In genomic region chr12:55536537-55537135, GRCm38 (mm10) we compare ENCODE assay signal across 10 mouse cellular contexts. TPM values are rescaled to one million over a fixed set of nuclear protein-coding genes. Genes with fewer than 3 reads are reported as not detected.
DNase-seq lines count a peak whose midpoint lies in the region; ATAC-seq and TF ChIP-seq lines count a peak whose summit lies in the region.
"Had no signal": no experiment of that assay in that cellular context is flagged by ENCODE, and none has a peak within 500 bp of the region (broad histone marks: within the 10 kb centered on the region; RNA-seq: fewer than 3 reads in every experiment).

No protein-coding gene starts in this region.

- TF ChIP-seq POLR2A in limb, embryonic 14.5 days (IDR thresholded peaks at IDR 0.05; ENCODE audit: borderline replicate concordance, extremely low read depth, insufficient read depth, insufficient read length): no peak

- no peak overlapping the region for H3K27ac ChIP-seq in forebrain, embryonic 10.5 days
- H3K27ac ChIP-seq in limb, embryonic 14.5 days (replicated peaks; ENCODE audit: low read depth, low read length): no peak overlapping the region
- H3K27ac ChIP-seq in stomach, postnatal 0 days (replicated peaks): no peak overlapping the region
- H3K27ac ChIP-seq: embryonic facial prominence, embryonic 12.5 days; limb, embryonic 13.5 days had no signal

- DNase-seq in ovary, postnatal 36 days (ENCODE audit: low spot score): peak; percentile 11
- no peak for DNase-seq in ovary, adult 18-20 months (ENCODE audit: low spot score)
- peak; percentile 49 for DNase-seq in forebrain, embryonic 10.5 days (ENCODE audit: extremely low spot score, low spot score)
- DNase-seq in limb, embryonic 14.5 days (ENCODE audit: low spot score): peak; percentile 33
- peak; percentile 24 for DNase-seq in stomach, postnatal 0 days (ENCODE audit: low spot score)
- no peak for DNase-seq in spleen, postnatal 14 days (ENCODE audit: low spot score in 2 of 2)

- ATAC-seq in limb, embryonic 14.5 days (ENCODE audit: low FRiP score, low read depth): no peak
- ATAC-seq in stomach, postnatal 0 days (ENCODE audit: low FRiP score, low TSS enrichment): no peak
- no peak for ATAC-seq in inflammation-experienced regulatory T-cells, adult 6 months
- ATAC-seq: Patski had no signal

- peaks cover 32% of the 10 kb centered on the region for H3K4me1 ChIP-seq in forebrain, embryonic 10.5 days
- H3K4me1 ChIP-seq in limb, embryonic 14.5 days (ENCODE audit: control insufficient read depth, insufficient read depth, low read length): no peaks in the 10 kb centered on the region
- H3K4me1 ChIP-seq in stomach, postnatal 0 days (replicated peaks; ENCODE audit: control insufficient read depth, insufficient read depth): no peaks in the 10 kb centered on the region
- H3K4me1 ChIP-seq: embryonic facial prominence, embryonic 12.5 days; limb, embryonic 13.5 days had no signal

- 6% methylated on average over 14 of the region's 14 CpGs for WGBS in forebrain, embryonic 10.5 days
- WGBS in limb, embryonic 14.5 days: 3% methylated on average over 14 of the region's 14 CpGs
- WGBS in stomach, postnatal 0 days: 6% methylated on average over 14 of the region's 14 CpGs

- TF ChIP-seq EP300 in stomach, postnatal 0 days (optimal IDR thresholded peaks at IDR 0.05): no peak

- H3K4me2 ChIP-seq in limb, embryonic 14.5 days (replicated peaks; ENCODE audit: low read depth, low read length, severe bottlenecking): no peak overlapping the region
- H3K4me2 ChIP-seq in stomach, postnatal 0 days (replicated peaks; ENCODE audit: low read depth): no peak overlapping the region
- H3K4me2 ChIP-seq: embryonic facial prominence, embryonic 12.5 days; limb, embryonic 13.5 days had no signal

- H3K9ac ChIP-seq in limb, embryonic 14.5 days (ENCODE audit: low read depth, low read length, severe bottlenecking): no peak overlapping the region
- H3K9ac ChIP-seq in stomach, postnatal 0 days (ENCODE audit: low read length): no peak overlapping the region
- H3K9ac ChIP-seq: embryonic facial prominence, embryonic 12.5 days; limb, embryonic 13.5 days had no signal

- no peaks in the 10 kb centered on the region for H3K9me3 ChIP-seq in forebrain, embryonic 10.5 days
- no peaks in the 10 kb centered on the region for H3K9me3 ChIP-seq in limb, embryonic 14.5 days (ENCODE audit: control insufficient read depth, low read length)
- H3K9me3 ChIP-seq in stomach, postnatal 0 days (ENCODE audit: control insufficient read depth, low read length): no peaks in the 10 kb centered on the region
- H3K9me3 ChIP-seq: embryonic facial prominence, embryonic 12.5 days; limb, embryonic 13.5 days had no signal

- H3K4me3 ChIP-seq in forebrain, embryonic 10.5 days: no peak overlapping the region
- H3K4me3 ChIP-seq in limb, embryonic 14.5 days (replicated peaks; ENCODE audit: low read length): no peak overlapping the region
- H3K4me3 ChIP-seq in stomach, postnatal 0 days (ENCODE audit: low read depth, low read length): no peak overlapping the region
- H3K4me3 ChIP-seq: embryonic facial prominence, embryonic 12.5 days; limb, embryonic 13.5 days had no signal

- H3K27me3 ChIP-seq in forebrain, embryonic 10.5 days (ENCODE audit: poor library complexity, severe bottlenecking): peaks cover 39% of the 10 kb centered on the region
- H3K27me3 ChIP-seq in limb, embryonic 14.5 days (ENCODE audit: control insufficient read depth, insufficient read depth, low read length): peaks cover 6% of the 10 kb centered on the region; the same call in 1 of the 2 replicates
- no peaks in the 10 kb centered on the region for H3K27me3 ChIP-seq in stomach, postnatal 0 days (ENCODE audit: control insufficient read depth, insufficient read depth, low read length)

- no peak for TF ChIP-seq CTCF in stomach, postnatal 0 days (IDR thresholded peaks at IDR 0.05; ENCODE audit: low read depth)

- no peaks in the 10 kb centered on the region for H3K36me3 ChIP-seq in forebrain, embryonic 10.5 days (replicated peaks)
- no peaks in the 10 kb centered on the region for H3K36me3 ChIP-seq in limb, embryonic 14.5 days (ENCODE audit: control insufficient read depth, insufficient read depth, low read length)
- no peaks in the 10 kb centered on the region for H3K36me3 ChIP-seq in stomach, postnatal 0 days (ENCODE audit: control insufficient read depth, insufficient read depth, low read length)
- H3K36me3 ChIP-seq: embryonic facial prominence, embryonic 12.5 days; limb, embryonic 13.5 days had no signal

RNA-seq across cellular contexts. Expression of gene Aldoart2, which starts 28.4 kb away (rescaled TPM):
- polyA plus RNA-seq in forebrain, embryonic 10.5 days (2016; fragmentation: Nextera tagmentation; extraction: Ambion mirVana): not detected in 2 replicates
- polyA plus RNA-seq in limb, embryonic 14.5 days (2012; rRNA removed): not detected in 2 replicates
- polyA plus RNA-seq in limb, embryonic 14.5 days (2014; fragmentation: Nextera tagmentation; extraction: Ambion mirVana): not detected in 2 replicates
- polyA plus RNA-seq in stomach, postnatal 0 days (2015; fragmentation: Nextera tagmentation; extraction: Ambion mirVana): not detected in 2 replicates
- under 1 TPM in 2 of 3 experiments, not detected in 1; 0.23 to 0.40 TPM for polyA plus RNA-seq in inflammation-experienced regulatory T-cells, adult 6 months (2017; shearing (Covaris generic))
- polyA plus RNA-seq: embryonic facial prominence, embryonic 12.5 days; limb, embryonic 13.5 days had no signal

RNA-seq across cellular contexts. Expression of gene Nfkbia, which starts 44.2 kb away (rescaled TPM):
- polyA plus RNA-seq in forebrain, embryonic 10.5 days (2016; fragmentation: Nextera tagmentation; extraction: Ambion mirVana): 34.3 and 36.1 TPM in 2 replicates
- 76.0 and 110 TPM in 2 replicates for polyA plus RNA-seq in limb, embryonic 14.5 days (2012; rRNA removed)
- 111 and 123 TPM in 2 replicates for polyA plus RNA-seq in limb, embryonic 14.5 days (2014; fragmentation: Nextera tagmentation; extraction: Ambion mirVana)
- 110 and 119 TPM in 2 replicates for polyA plus RNA-seq in stomach, postnatal 0 days (2015; fragmentation: Nextera tagmentation; extraction: Ambion mirVana)
- 100 to 1,000 TPM; 545 to 574 (median 562) TPM for polyA plus RNA-seq in inflammation-experienced regulatory T-cells, adult 6 months (2017; shearing (Covaris generic))

Comparison
In these comparisons a context has a peak if more than half of its experiments do, and no peak if none do; other contexts are left out.
1. DNase-seq: peak in ovary, postnatal 36 days (single experiment), forebrain, embryonic 10.5 days (single experiment), limb, embryonic 14.5 days (single experiment) and stomach, postnatal 0 days (single experiment); none in ovary, adult 18-20 months (single experiment) and spleen, postnatal 14 days (0 of 2).